Mouse (Mus musculus): Measurements from ENCODE around the gene Ccdc88b.

The Ccdc88b gene

GRCm38 (mm10) chr19:6857003-6857360 is 1.0 kb downstream of the Ccdc88b start:
- no peak for DNase-seq (ENCODE audit: low read depth)

GRCm38 (mm10) chr19:6856281-6857002 is 1.6 kb downstream of the Ccdc88b start:
- DNase-seq (ENCODE audit: low read depth) = peak; percentile 74

- no peak for DNase-seq (ENCODE audit: low read depth)
Observed at GRCm38 (mm10) chr19:6855225-6856031, 2.6 kb downstream of the Ccdc88b start.

GRCm38 (mm10) chr19:6854658-6855057 is 3.4 kb downstream of the Ccdc88b start:
- DNase-seq (ENCODE audit: low read depth) = no peak

- DNase-seq (ENCODE audit: low read depth) = no peak
Observed at GRCm38 (mm10) chr19:6853903-6854302, 4.1 kb downstream of the Ccdc88b start.

- no peak for DNase-seq (ENCODE audit: low read depth)
Observed at GRCm38 (mm10) chr19:6852393-6853305, 5.4 kb downstream of the Ccdc88b start.

GRCm38 (mm10) chr19:6851497-6851896 is 6.5 kb downstream of the Ccdc88b start:
- no peak for DNase-seq (ENCODE audit: low read depth)

GRCm38 (mm10) chr19:6849506-6850068 is 8.4 kb downstream of the Ccdc88b start:
- no peak for DNase-seq (ENCODE audit: low read depth)

- DNase-seq (ENCODE audit: low read depth) = no peak
Observed at GRCm38 (mm10) chr19:6847841-6848517, 10.0 kb downstream of the Ccdc88b start.

GRCm38 (mm10) chr19:6846050-6846449 is 12.0 kb downstream of the Ccdc88b start:
- no peak for DNase-seq (ENCODE audit: low read depth)

- no peak for DNase-seq (ENCODE audit: low read depth)
Observed at GRCm38 (mm10) chr19:6842353-6842752, 15.7 kb downstream of the Ccdc88b start.

GRCm38 (mm10) chr19:6841292-6841597 is 16.8 kb downstream of the Ccdc88b start:
- DNase-seq (ENCODE audit: low read depth) = peak; percentile 49

- DNase-seq (ENCODE audit: low read depth) = peak; percentile 72
Observed at GRCm38 (mm10) chr19:6840475-6841291, 17.3 kb downstream of the Ccdc88b start, which contains the start of gene Rps6ka4. TSS of gene Rps6ka4 (minus strand) at chr19:6840636.

- peak; percentile 51 for DNase-seq (ENCODE audit: low read depth)
Observed at GRCm38 (mm10) chr19:6839615-6840474, 18.2 kb downstream of the Ccdc88b start.

- no peak for DNase-seq (ENCODE audit: low read depth)
Observed at GRCm38 (mm10) chr19:6832363-6832762, 25.6 kb downstream of the Ccdc88b start.

- DNase-seq (ENCODE audit: low read depth) = no peak
Observed at GRCm38 (mm10) chr19:6831331-6831730, 26.7 kb downstream of the Ccdc88b start.

GRCm38 (mm10) chr19:6830556-6831316 is 27.3 kb downstream of the Ccdc88b start:
- DNase-seq (ENCODE audit: low read depth) = no peak

- no peak for DNase-seq (ENCODE audit: low read depth)
Observed at GRCm38 (mm10) chr19:6829870-6830555, 28.0 kb downstream of the Ccdc88b start.

Data from induced T-regulatory cell, adult 2 months (primary cell).